Comparison of ENCODE assay signal across 1 mouse cellular context in genomic region chr8:69789731-69790130, GRCm38 (mm10).
TF ChIP-seq lines count a peak whose summit lies in the region.

No protein-coding gene starts in this region.

TF ChIP-seq in CH12.LX, 34 proteins besides CTCF, POLR2A, EP300 and RAD21:
- TF ChIP-seq NRF1 (IDR thresholded peaks at IDR 0.05; ENCODE audit: low read depth, low read length) (no peak), MYC (IDR thresholded peaks at IDR 0.05; ENCODE audit: low read depth, low read length) (no peak)
